Mouse (Mus musculus) gastrocnemius, adult 18-20 months (tissue): ENCODE data around the gene Ddx52. TPM values are rescaled to one million over a fixed set of nuclear protein-coding genes. Genes with fewer than 3 reads are reported as not detected.

Experiments used
- total RNA-seq, 2 experiments: library from RNA; stranded (reverse); gene quantifications; 2 replicates each; pipeline ENCODE4 v1.2.3; 2021

Ddx52 gene
- total RNA-seq, 2 experiments from 2014 or later: 9.5 to 10.5 TPM

Other genes starting within 250 kb of the Ddx52 start
- under 1 TPM in 1 of 2 experiments, not detected in 1; 0.78 TPM for gene Wfdc17, start 238.1 kb upstream of the Ddx52 start, total RNA-seq
- gene Wfdc18, start 233.0 kb upstream of the Ddx52 start, total RNA-seq: not detected
- gene Wfdc21, start 195.1 kb upstream of the Ddx52 start, total RNA-seq: under 1 TPM in 1 of 2 experiments, not detected in 1; 0.62 TPM
- 10 to 100 TPM in 1 of 2 experiments, 1 to 10 TPM in 1; 8.5 to 10.7 TPM for gene Heatr6, start 188.4 kb upstream of the Ddx52 start, total RNA-seq
- not detected for gene Hnf1b, start 92.0 kb upstream of the Ddx52 start, total RNA-seq
- gene Synrg, start 22.4 kb downstream of the Ddx52 start, total RNA-seq: 10 to 100 TPM; 40.4 to 40.6 TPM
- 1 to 10 TPM; 6.0 to 7.7 TPM for gene Dusp14, start 127.2 kb downstream of the Ddx52 start, total RNA-seq
- gene Tada2a, start 187.5 kb downstream of the Ddx52 start, total RNA-seq: 10 to 100 TPM; 11.4 to 12.5 TPM
- 10 to 100 TPM; 11.4 to 17.3 TPM for gene Acaca, start 187.6 kb downstream of the Ddx52 start, total RNA-seq
- gene Gm11437, start 225.4 kb downstream of the Ddx52 start, total RNA-seq: not detected